Mouse (Mus musculus) embryonic facial prominence, embryonic 13.5 days (tissue): ENCODE measurements around the gene Naa35. TPM values are rescaled to one million over a fixed set of nuclear protein-coding genes. Genes with fewer than 3 reads are reported as not detected.
A peak's percentile ranks its signal among the peaks of the same experiment; 100 is the strongest.

Source experiments
- ATAC-seq: fragments of 200-750 bp; cut with Nextera tagmentation; 2 replicates; pipeline ENCODE4 v1.8.0; 2017; ENCODE audit warnings: low read depth; ENCODE audit not compliant: insufficient number of reproducible peaks, insufficient read depth, low FRiP score, low TSS enrichment
- H3K27ac ChIP-seq: fragments of 300-500 bp; sonication (generic); 2 replicates; pipeline ENCODE4 v1.5.1; 2015; ENCODE audit warnings: moderate library complexity, mild to moderate bottlenecking, inconsistent platforms
- H3K27me3 ChIP-seq: fragments of 300-500 bp; sonication (generic); 2 replicates; pipeline ENCODE4 v1.6.1; 2015; ENCODE audit warnings: mild to moderate bottlenecking, inconsistent platforms
- H3K36me3 ChIP-seq: fragments of 300-500 bp; sonication (generic); 2 replicates; pipeline ENCODE4 v1.6.1; 2015; ENCODE audit warnings: mild to moderate bottlenecking, inconsistent platforms
- H3K4me1 ChIP-seq: fragments of 300-500 bp; sonication (generic); 2 replicates; pipeline ENCODE4 v1.6.1; 2015; ENCODE audit warnings: inconsistent platforms
- H3K4me2 ChIP-seq: fragments of 300-500 bp; sonication (generic); 2 replicates; pipeline ENCODE4 v1.6.1; 2015; ENCODE audit warnings: moderate library complexity, mild to moderate bottlenecking, inconsistent platforms
- H3K4me3 ChIP-seq: fragments of 300-500 bp; sonication (generic); 2 replicates; pipeline ENCODE4 v1.5.1; 2015; ENCODE audit warnings: mild to moderate bottlenecking, inconsistent platforms
- H3K9ac ChIP-seq: fragments of 300-500 bp; sonication (generic); 2 replicates; pipeline ENCODE4 v1.6.1; 2015; ENCODE audit warnings: mild to moderate bottlenecking, inconsistent platforms
- H3K9me3 ChIP-seq: fragments of 300-500 bp; sonication (generic); 2 replicates; pipeline ENCODE4 v1.6.1; 2016; ENCODE audit warnings: inconsistent platforms
- WGBS: fragments of 180-500 bp; shearing (Covaris S2); methylation state at CpG from one replicate; pipeline ENCODE4 v1.1.7; 2015; ENCODE audit warnings: mixed read lengths; 5-methylcytosine and 5-hydroxymethylcytosine counted together
- polyA plus RNA-seq: library from polyadenylated mRNA; unstranded; fragments of >200 nt; fragmentation: Nextera tagmentation; extraction: Ambion mirVana; gene quantifications from 2 replicates; pipeline ENCODE4 v1.2.1, GENCODE M21; 2015

Naa35 gene
- polyA plus RNA-seq, 1 experiment from 2014 or later, result 120 TPM

GRCm38 (mm10) chr13:59640178-59640440 lies 55.0 kb downstream of the Naa35 start:
- peak; percentile 15; the same call in 1 of the 2 replicates for ATAC-seq
- 88% methylated on average over 6 of the region's 6 CpGs for WGBS
- no peak overlapping the region for H3K9ac ChIP-seq
- peaks cover 65% of the 10 kb centered on the region for H3K36me3 ChIP-seq
- H3K27me3 ChIP-seq, result no peaks in the 10 kb centered on the region
- no peak overlapping the region for H3K4me3 ChIP-seq
- H3K4me2 ChIP-seq, result no peak overlapping the region
- H3K27ac ChIP-seq, result no peak overlapping the region
- H3K4me1 ChIP-seq, result no peaks in the 10 kb centered on the region
- no peaks in the 10 kb centered on the region for H3K9me3 ChIP-seq

GRCm38 (mm10) chr13:59642818-59643217 lies 57.8 kb downstream of the Naa35 start:
- no peak for ATAC-seq
- Histone ChIP-seq H3K4me1 (peaks cover 9% of the 10 kb centered on the region; the same call in 1 of the 2 replicates), H3K27me3 (no peaks in the 10 kb centered on the region), H3K9ac (no peak overlapping the region), H3K36me3 (peaks cover 56% of the 10 kb centered on the region), H3K4me2 (no peak overlapping the region), H3K9me3 (no peaks in the 10 kb centered on the region), H3K4me3 (no peak overlapping the region), H3K27ac (no peak overlapping the region)
- WGBS, result 89% methylated on average over 2 of the region's 2 CpGs

- no peak overlapping the region for H3K4me2 ChIP-seq
- no peak for ATAC-seq
- WGBS, result 85% methylated on average over 3 of the region's 3 CpGs
- no peak overlapping the region for H3K9ac ChIP-seq
- H3K9me3 ChIP-seq, result no peaks in the 10 kb centered on the region
- H3K36me3 ChIP-seq, result peaks cover 55% of the 10 kb centered on the region
- H3K27me3 ChIP-seq, result no peaks in the 10 kb centered on the region
- H3K4me1 ChIP-seq, result peaks cover 9% of the 10 kb centered on the region; the same call in 1 of the 2 replicates
- no peak overlapping the region for H3K27ac ChIP-seq
- H3K4me3 ChIP-seq, result no peak overlapping the region
These were observed 60.4 kb downstream of the Naa35 start for GRCm38 (mm10) chr13:59645491-59645890.

GRCm38 (mm10) chr13:59646674-59647244 lies 61.7 kb downstream of the Naa35 start:
- H3K9ac ChIP-seq, result no peak overlapping the region
- no peaks in the 10 kb centered on the region for H3K9me3 ChIP-seq
- no peak for ATAC-seq
- no peaks in the 10 kb centered on the region for H3K27me3 ChIP-seq
- no peak overlapping the region for H3K4me3 ChIP-seq
- H3K4me2 ChIP-seq, result no peak overlapping the region
- peak overlapping the region; percentile 19; the same call in 1 of the 2 replicates for H3K27ac ChIP-seq
- 57% methylated on average over 11 of the region's 11 CpGs for whole genome bisulfite sequencing
- H3K36me3 ChIP-seq, result peaks cover 50% of the 10 kb centered on the region
- H3K4me1 ChIP-seq, result peaks cover 9% of the 10 kb centered on the region; the same call in 1 of the 2 replicates

GRCm38 (mm10) chr13:59647484-59647883 lies 62.4 kb downstream of the Naa35 start:
- no peak overlapping the region for H3K4me3 ChIP-seq
- no peak overlapping the region for H3K27ac ChIP-seq
- WGBS, result 78% methylated on average over 6 of the region's 6 CpGs
- no peaks in the 10 kb centered on the region for H3K27me3 ChIP-seq
- no peak for ATAC-seq
- no peak overlapping the region for H3K9ac ChIP-seq
- no peaks in the 10 kb centered on the region for H3K9me3 ChIP-seq
- H3K36me3 ChIP-seq, result peaks cover 45% of the 10 kb centered on the region
- no peak overlapping the region for H3K4me2 ChIP-seq
- H3K4me1 ChIP-seq, result peaks cover 11% of the 10 kb centered on the region; the same call in 1 of the 2 replicates

GRCm38 (mm10) chr13:59648598-59648997 lies 63.5 kb downstream of the Naa35 start:
- no peak overlapping the region for H3K4me3 ChIP-seq
- H3K9ac ChIP-seq, result no peak overlapping the region
- WGBS, result 85% methylated on average over 6 of the region's 6 CpGs
- ATAC-seq, result no peak
- H3K9me3 ChIP-seq, result no peaks in the 10 kb centered on the region
- H3K4me2 ChIP-seq, result no peak overlapping the region
- H3K36me3 ChIP-seq, result peaks cover 42% of the 10 kb centered on the region
- H3K4me1 ChIP-seq, result peaks cover 22% of the 10 kb centered on the region
- no peak overlapping the region for H3K27ac ChIP-seq
- no peaks in the 10 kb centered on the region for H3K27me3 ChIP-seq

GRCm38 (mm10) chr13:59649781-59650180 lies 64.7 kb downstream of the Naa35 start:
- no peak overlapping the region for H3K4me2 ChIP-seq
- peaks cover 25% of the 10 kb centered on the region for H3K4me1 ChIP-seq
- H3K9ac ChIP-seq, result no peak overlapping the region
- H3K27ac ChIP-seq, result no peak overlapping the region
- H3K9me3 ChIP-seq, result no peaks in the 10 kb centered on the region
- H3K36me3 ChIP-seq, result peaks cover 45% of the 10 kb centered on the region
- no peaks in the 10 kb centered on the region for H3K27me3 ChIP-seq
- H3K4me3 ChIP-seq, result no peak overlapping the region
- no peak for ATAC-seq
- WGBS, result 77% methylated on average over 5 of the region's 5 CpGs

GRCm38 (mm10) chr13:59652651-59653050 lies 67.6 kb downstream of the Naa35 start:
- peaks cover 22% of the 10 kb centered on the region for H3K4me1 ChIP-seq
- WGBS, result 71% methylated on average over 5 of the region's 5 CpGs
- no peak overlapping the region for H3K4me3 ChIP-seq

GRCm38 (mm10) chr13:59653136-59653535 lies 68.1 kb downstream of the Naa35 start:
- H3K4me3 ChIP-seq, result no peak overlapping the region
- 69% methylated on average over 3 of the region's 3 CpGs for WGBS
- no peak overlapping the region for H3K9ac ChIP-seq
- H3K27me3 ChIP-seq, result no peaks in the 10 kb centered on the region
- H3K36me3 ChIP-seq, result peaks cover 25% of the 10 kb centered on the region
- H3K4me2 ChIP-seq, result no peak overlapping the region
- peaks cover 22% of the 10 kb centered on the region for H3K4me1 ChIP-seq
- H3K27ac ChIP-seq, result no peak overlapping the region
- no peaks in the 10 kb centered on the region for H3K9me3 ChIP-seq
- ATAC-seq, result no peak

More at GRCm38 (mm10) chr13:59652651-59653050, 67.6 kb downstream of the Naa35 start:
- Histone ChIP-seq H3K27me3 (no peaks in the 10 kb centered on the region), H3K4me2 (no peak overlapping the region), H3K36me3 (peaks cover 25% of the 10 kb centered on the region), H3K9me3 (no peaks in the 10 kb centered on the region), H3K27ac (no peak overlapping the region), H3K9ac (no peak overlapping the region)
- ATAC-seq, result no peak

GRCm38 (mm10) chr13:59654465-59654864 lies 69.4 kb downstream of the Naa35 start:
- Histone ChIP-seq H3K9me3 (no peaks in the 10 kb centered on the region), H3K36me3 (peaks cover 16% of the 10 kb centered on the region), H3K4me3 (no peak overlapping the region), H3K4me2 (no peak overlapping the region), H3K27me3 (no peaks in the 10 kb centered on the region), H3K27ac (no peak overlapping the region), H3K4me1 (peaks cover 22% of the 10 kb centered on the region), H3K9ac (no peak overlapping the region)
- 88% methylated on average over 5 of the region's 5 CpGs for WGBS
- no peak for ATAC-seq

GRCm38 (mm10) chr13:59655718-59656315 lies 70.8 kb downstream of the Naa35 start:
- 93% methylated on average over 15 of the region's 15 CpGs for WGBS
- no peak for ATAC-seq
- Histone ChIP-seq H3K27me3 (no peaks in the 10 kb centered on the region), H3K4me2 (no peak overlapping the region), H3K9ac (no peak overlapping the region), H3K36me3 (peaks cover 14% of the 10 kb centered on the region), H3K27ac (no peak overlapping the region), H3K9me3 (no peaks in the 10 kb centered on the region), H3K4me3 (no peak overlapping the region), H3K4me1 (peaks cover 22% of the 10 kb centered on the region)

- H3K27me3 ChIP-seq, result no peaks in the 10 kb centered on the region
- no peak overlapping the region for H3K4me2 ChIP-seq
- H3K36me3 ChIP-seq, result peaks cover 16% of the 10 kb centered on the region
- WGBS, result 56% methylated on average over 10 of the region's 10 CpGs
- no peak overlapping the region for H3K4me3 ChIP-seq
- H3K9me3 ChIP-seq, result no peaks in the 10 kb centered on the region
- H3K27ac ChIP-seq, result peak overlapping the region; percentile 68; the same call in 1 of the 2 replicates
- ATAC-seq, result no peak
- peaks cover 22% of the 10 kb centered on the region for H3K4me1 ChIP-seq
- H3K9ac ChIP-seq, result no peak overlapping the region
These were observed 71.3 kb downstream of the Naa35 start for GRCm38 (mm10) chr13:59656316-59656832.
